Mouse (Mus musculus) lung, postnatal 0 days (tissue): ENCODE measurements at regions not wholly inside any gene's neighbourhood (a gene's known extent, or its start where the extent isn't known, plus 50 kb on each side); places are given as distances from the start of the nearest gene placed in this dataset.

Experiments
- CTCF ChIP-seq: IDR thresholded peaks from 2 replicates; pipeline ENCODE4 v1.5.1; 2016; ENCODE audit warnings: antibody characterized with exemption, mild to moderate bottlenecking
- EP300 ChIP-seq: IDR thresholded peaks from 2 replicates; pipeline ENCODE4 v1.6.1; 2016; ENCODE audit warnings: antibody characterized with exemption, mild to moderate bottlenecking, control low read depth

DNA sequence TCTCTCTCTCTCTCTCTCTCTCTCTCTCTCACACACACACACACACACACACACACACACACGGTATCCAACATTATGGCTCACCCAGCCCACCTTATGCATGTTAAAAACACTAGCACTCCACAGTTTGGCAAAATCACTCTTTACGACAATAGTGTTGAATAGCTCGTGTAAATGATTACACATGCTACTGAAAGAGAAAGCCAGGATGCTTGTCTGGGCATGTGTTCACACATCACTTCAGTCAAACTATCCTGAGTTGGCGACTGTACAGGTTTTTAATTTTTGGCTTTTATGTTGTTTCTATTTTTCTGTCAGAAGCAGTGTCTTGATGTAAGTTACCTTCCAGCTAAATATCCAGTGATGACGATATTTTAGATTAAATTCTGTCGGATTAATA lies 203.6 kb upstream of the Cxcr4 start:
- no peak for TF ChIP-seq CTCF
- TF ChIP-seq EP300 = no peak
